Comparison of ENCODE assay signal across 8 mouse cellular contexts in genomic region chr2:173186047-173186943, GRCm38 (mm10). TPM values are rescaled to one million over a fixed set of nuclear protein-coding genes. Genes with fewer than 3 reads are reported as not detected.
DNase-seq lines count a peak whose midpoint lies in the region; ATAC-seq and TF ChIP-seq lines count a peak whose summit lies in the region.

No protein-coding gene starts in this region.

- WGBS in lung, embryonic 15.5 days = 19% methylated on average over 26 of the region's 26 CpGs
- WGBS in thymus, adult 2 months = 27% methylated on average over 26 of the region's 26 CpGs

- no peaks in the 10 kb centered on the region for H3K4me1 ChIP-seq in MEL (ENCODE audit: control insufficient read depth in 1 of 2, insufficient read depth in 2 of 2, low read length in 2 of 2)
- no peaks in the 10 kb centered on the region for H3K4me1 ChIP-seq in lung, embryonic 15.5 days
- peaks cover 4% of the 10 kb centered on the region for H3K4me1 ChIP-seq in thymus, adult 2 months (replicated peaks; ENCODE audit: control insufficient read depth, insufficient read depth, low read length)

- peak; percentile 54 to 62; a peak in 2 of 4 replicates for ATAC-seq in hematopoietic stem cell, adult 5-6 weeks (replicated peaks in 1 of 2; ENCODE audit: insufficient read depth in 1 of 2, low FRiP score in 2 of 2, low TSS enrichment in 1 of 2, low read depth in 1 of 2, poor library complexity in 2 of 2, severe bottlenecking in 2 of 2)
- ATAC-seq in lung, embryonic 15.5 days (ENCODE audit: borderline replicate concordance, extremely low read depth, low FRiP score, low TSS enrichment) = no peak

- no peak; the same call in 1 of the 2 replicates for TF ChIP-seq RAD21 in MEL (IDR thresholded peaks at IDR 0.05; ENCODE audit: low read depth, low read length)

- H3K4me2 ChIP-seq in lung, embryonic 15.5 days = 0 out of 2 replicates have a peak overlapping the region, but pooled peaks have one; percentile 16

- H3K79me2 ChIP-seq in MEL (ENCODE audit: control insufficient read depth, insufficient read depth, low read length, poor library complexity) = no peaks in the 10 kb centered on the region

- TF ChIP-seq CTCF in MEL (IDR thresholded peaks at IDR 0.05 in 2 of 3, conservative IDR thresholded peaks at IDR 0.05 in 1 of 3; ENCODE audit: control insufficient read depth in 1 of 3, insufficient read depth in 1 of 3, low read depth in 2 of 3, low read length in 3 of 3, poor library complexity in 1 of 3, severe bottlenecking in 1 of 3) = peak in 1 of 3 experiments; percentile 52; a peak in 3 of 6 replicates
- TF ChIP-seq CTCF in thymus, adult 2 months (IDR thresholded peaks at IDR 0.05; ENCODE audit: borderline replicate concordance, control insufficient read depth, extremely low read depth, insufficient read depth, low read length, poor library complexity) = peak; percentile 96

- TF ChIP-seq EP300 in MEL (IDR thresholded peaks at IDR 0.05; ENCODE audit: low read depth in 1 of 2, low read length in 2 of 2) = no peak

- H3K27me3 ChIP-seq in MEL (ENCODE audit: control insufficient read depth in 1 of 2, insufficient read depth in 2 of 2, low read length in 2 of 2) = no peaks in the 10 kb centered on the region
- H3K27me3 ChIP-seq in lung, embryonic 15.5 days = peaks cover 18% of the 10 kb centered on the region; the same call in 1 of the 2 replicates
- no peaks in the 10 kb centered on the region for H3K27me3 ChIP-seq in thymus, adult 2 months (ENCODE audit: control insufficient read depth, insufficient read depth, low read length)

- H3K9me3 ChIP-seq in MEL (replicated peaks; ENCODE audit: insufficient read depth, low read length) = no peaks in the 10 kb centered on the region
- no peaks in the 10 kb centered on the region for H3K9me3 ChIP-seq in lung, embryonic 15.5 days

- H3K4me3 ChIP-seq in MEL (ENCODE audit: control insufficient read depth in 1 of 2, insufficient read depth in 1 of 2, low read depth in 2 of 2, low read length in 2 of 2) = no peak overlapping the region
- H3K4me3 ChIP-seq in lung, embryonic 15.5 days = no peak overlapping the region
- H3K4me3 ChIP-seq in thymus, adult 2 months (ENCODE audit: control insufficient read depth, insufficient read depth, low read length) = no peak overlapping the region

- DNase-seq in MEL (ENCODE audit: low read depth, low spot score) = no peak
- peak; percentile 64 for DNase-seq in cerebellum, adult 8-10 months
- DNase-seq in forelimb bud, embryonic 11.5 days (ENCODE audit: low read depth, low spot score) = peak; percentile 84
- DNase-seq in layer of hippocampus, adult 9-10 months (ENCODE audit: low spot score) = peak; percentile 65
- DNase-seq in ovary, adult 18-20 months (ENCODE audit: low spot score) = peak; percentile 50
- DNase-seq in thymus, adult 2 months = peak; percentile 78

- no peak for TF ChIP-seq POLR2A in MEL (IDR thresholded peaks at IDR 0.05; ENCODE audit: control insufficient read depth in 1 of 2, insufficient read depth in 1 of 2, low read depth in 1 of 2, low read length in 2 of 2, poor library complexity in 1 of 2)
- TF ChIP-seq POLR2A in thymus, adult 2 months (IDR thresholded peaks at IDR 0.05; ENCODE audit: control insufficient read depth, extremely low read depth, insufficient read depth, low read length, poor library complexity) = no peak

- no peak overlapping the region for H3K27ac ChIP-seq in MEL (ENCODE audit: control insufficient read depth, low read depth, low read length)
- no peak overlapping the region for H3K27ac ChIP-seq in lung, embryonic 15.5 days
- no peak overlapping the region for H3K27ac ChIP-seq in thymus, adult 2 months (ENCODE audit: control insufficient read depth, insufficient read depth, low read length)

- H3K9ac ChIP-seq in MEL (ENCODE audit: control insufficient read depth, low read depth, low read length, poor library complexity, severe bottlenecking) = no peak overlapping the region
- no peak overlapping the region for H3K9ac ChIP-seq in lung, embryonic 15.5 days

- H3K36me3 ChIP-seq in MEL (ENCODE audit: control insufficient read depth in 1 of 2, insufficient read depth in 2 of 2, low read length in 2 of 2) = no peaks in the 10 kb centered on the region
- H3K36me3 ChIP-seq in lung, embryonic 15.5 days = no peaks in the 10 kb centered on the region
- no peaks in the 10 kb centered on the region for H3K36me3 ChIP-seq in thymus, adult 2 months (ENCODE audit: control insufficient read depth, insufficient read depth, low read length)

TF ChIP-seq in MEL, 35 proteins besides CTCF, POLR2A, EP300 and RAD21:
- TF ChIP-seq SMC3 (IDR thresholded peaks at IDR 0.05; ENCODE audit: low read depth, low read length) (peak; percentile 13; the same call in 1 of the 2 replicates), POLR2AphosphoS2 (IDR thresholded peaks at IDR 0.05; ENCODE audit: low read length) (no peak), ZKSCAN1 (IDR thresholded peaks at IDR 0.05; ENCODE audit: low read depth, low read length) (no peak), USF1 (IDR thresholded peaks at IDR 0.05; ENCODE audit: low read depth, low read length) (no peak)
TF ChIP-seq in MEL: peak in this region for 1.

RNA-seq across cellular contexts. Expression of gene Zbp1, which starts 32.4 kb away (rescaled TPM):
- total RNA-seq in MEL (2012; rRNA removed) = not detected in 2 replicates
- polyA plus RNA-seq in MEL (2012; ENCODE audit: insufficient read depth in 1 of 2, insufficient read length in 2 of 2, low read depth in 1 of 2, low replicate concordance in 2 of 2, missing spikeins in 1 of 2) = not detected
- 4.6 and 12.5 TPM in 2 replicates for total RNA-seq in hematopoietic stem cell, adult 5-6 weeks (2017)
- 0.43 and 0.95 TPM in 2 replicates for polyA plus RNA-seq in lung, embryonic 15.5 days (2015; fragmentation: Nextera tagmentation; extraction: Ambion mirVana)
- 58.6 and 63.7 TPM in 2 replicates for polyA plus RNA-seq in thymus, adult 2 months (2012; rRNA removed)

RNA-seq across cellular contexts. Expression of gene Pck1, which starts 33.4 kb away (rescaled TPM):
- not detected in 2 replicates for total RNA-seq in MEL (2012; rRNA removed)
- polyA plus RNA-seq in MEL (2012; ENCODE audit: insufficient read depth in 1 of 2, insufficient read length in 2 of 2, low read depth in 1 of 2, low replicate concordance in 2 of 2, missing spikeins in 1 of 2) = not detected
- total RNA-seq in hematopoietic stem cell, adult 5-6 weeks (2017) = not detected in 2 replicates
- 0.10 TPM in 1 of 2 replicates, not detected in the other for polyA plus RNA-seq in lung, embryonic 15.5 days (2015; fragmentation: Nextera tagmentation; extraction: Ambion mirVana)
- 14.5 and 25.6 TPM in 2 replicates for polyA plus RNA-seq in thymus, adult 2 months (2012; rRNA removed)

Comparison
In these comparisons a context has a peak if more than half of its experiments do, and no peak if none do; other contexts are left out.
1. RNA of gene Zbp1, which starts 32.4 kb away (polyA plus RNA-seq): 58.6 to 63.7 TPM in thymus, adult 2 months; 0.43 to 0.95 TPM in lung, embryonic 15.5 days and not detected in MEL; every median in the first group is over 10 times any median in the second.
2. RNA of gene Pck1, which starts 33.4 kb away (polyA plus RNA-seq): 14.5 to 25.6 TPM in thymus, adult 2 months; 0.10 TPM in lung, embryonic 15.5 days and not detected in MEL; every median in the first group is over 10 times any median in the second.